Mouse (Mus musculus) layer of hippocampus, adult 6 months (tissue): ENCODE measurements around the gene Mrpl38. TPM values are rescaled to one million over a fixed set of nuclear protein-coding genes. Genes with fewer than 3 reads are reported as not detected.

ENCODE experiments used
- long read RNA-seq, 2 experiments: library from polyadenylated mRNA; unstranded; transcript quantifications; one replicate each; pipeline ENCODE4 v2.0.0; 2019 to 2020
- polyA plus RNA-seq: library from polyadenylated mRNA; unstranded; fragments of <200 nt; fragmentation: Nextera tagmentation; gene quantifications from 2 replicates; pipeline ENCODE4 v1.2.3, GENCODE M21; 2021

Gene Mrpl38
- polyA plus RNA-seq: 70.8 and 78.4 TPM in 2 replicates
- long read RNA-seq, experiment 1, transcript Mrpl38-205 (8 exons, 1,403 nt): minor isoform, 6 of 124 reads
- long read RNA-seq, experiment 1, transcript Mrpl38-201 (9 exons, 1,411 nt): major isoform, 110 of 124 reads
- long read RNA-seq, experiment 1, partial matches to known transcripts: 2 of 124 reads
- long read RNA-seq, experiment 1, other reads (novel, unspliced or antisense): 6 of 124 reads
- long read RNA-seq, experiment 2, transcript Mrpl38-201 (9 exons, 1,411 nt): major isoform, 269 of 308 reads
- long read RNA-seq, experiment 2, transcript Mrpl38-205 (8 exons, 1,403 nt): minor isoform, 19 of 308 reads
- long read RNA-seq, experiment 2, partial matches to known transcripts: 3 of 308 reads
- long read RNA-seq, experiment 2, other reads (novel, unspliced or antisense): 17 of 308 reads

GRCm38 (mm10) chr11:116138468-116139138, at the start of gene Mrpl38:
Gene Mrpl38 (minus strand): TSS chr11:116138868.

GRCm38 (mm10) chr11:116167884-116168439, 29.3 kb upstream of the Mrpl38 start, which contains the start of gene Fbf1:
Gene Fbf1 (minus strand): TSS chr11:116168166.

GRCm38 (mm10) chr11:116130488-116131205, 8.0 kb downstream of the Mrpl38 start, which contains the start of gene Trim65:
Gene Trim65 (minus strand): TSS chr11:116131128.

GRCm38 (mm10) chr11:116127156-116127980, 11.3 kb downstream of the Mrpl38 start, which contains the start of gene Trim47:
Gene Trim47 (minus strand): TSS chr11:116127210.

GRCm38 (mm10) chr11:116086258-116087193, 52.1 kb downstream of the Mrpl38 start, which contains the start of gene Wbp2:
Gene Wbp2 (minus strand): TSS chr11:116086995.

Other genes with a start within 250 kb of the Mrpl38 start
- 3.2 and 7.6 TPM in 2 replicates for gene Smim5, start 238.9 kb downstream of the Mrpl38 start, polyA plus RNA-seq
- gene Smim6, start 226.9 kb downstream of the Mrpl38 start, polyA plus RNA-seq: 0.15 TPM in 1 of 2 replicates, not detected in the other
- 32.7 and 36.5 TPM in 2 replicates for gene Sap30bp, start 205.6 kb downstream of the Mrpl38 start, polyA plus RNA-seq
- gene Recql5, start 205.4 kb downstream of the Mrpl38 start, polyA plus RNA-seq: 5.4 and 5.5 TPM in 2 replicates
- gene Itgb4, start 164.2 kb downstream of the Mrpl38 start, polyA plus RNA-seq: 3.2 and 5.2 TPM in 2 replicates
- 24.3 and 24.9 TPM in 2 replicates for gene Galk1, start 126.1 kb downstream of the Mrpl38 start, polyA plus RNA-seq
- 331 and 336 TPM in 2 replicates for gene H3f3b, start 110.9 kb downstream of the Mrpl38 start, polyA plus RNA-seq
- 6.5 and 9.1 TPM in 2 replicates for gene Unk, start 108.5 kb downstream of the Mrpl38 start, polyA plus RNA-seq
- 1.4 TPM in 2 replicates for gene Unc13d, start 60.9 kb downstream of the Mrpl38 start, polyA plus RNA-seq
- 285 and 304 TPM in 2 replicates for gene Wbp2, start 51.9 kb downstream of the Mrpl38 start, polyA plus RNA-seq
- gene Trim47, start 11.7 kb downstream of the Mrpl38 start, polyA plus RNA-seq: 3.4 and 4.0 TPM in 2 replicates
- gene Trim65, start 7.7 kb downstream of the Mrpl38 start, polyA plus RNA-seq: 1.7 and 1.8 TPM in 2 replicates
- gene Fbf1, start 29.3 kb upstream of the Mrpl38 start, polyA plus RNA-seq: 21.4 and 25.0 TPM in 2 replicates
- 106 and 115 TPM in 2 replicates for gene Ten1, start 60.0 kb upstream of the Mrpl38 start, polyA plus RNA-seq
- gene Acox1, start 60.2 kb upstream of the Mrpl38 start, polyA plus RNA-seq: 85.6 and 87.9 TPM in 2 replicates
- 0.38 and 0.49 TPM in 2 replicates for gene Evpl, start 99.2 kb upstream of the Mrpl38 start, polyA plus RNA-seq
- gene Srp68, start 135.3 kb upstream of the Mrpl38 start, polyA plus RNA-seq: 29.3 and 32.2 TPM in 2 replicates
- gene Galr2, start 142.1 kb upstream of the Mrpl38 start, polyA plus RNA-seq: 0.18 and 0.33 TPM in 2 replicates
- 45.3 and 58.0 TPM in 2 replicates for gene Exoc7, start 168.4 kb upstream of the Mrpl38 start, polyA plus RNA-seq
- 2.8 and 4.0 TPM in 2 replicates for gene Foxj1, start 196.5 kb upstream of the Mrpl38 start, polyA plus RNA-seq